ENCODE assay signal across 12 mouse cellular contexts in the genomic region with DNA sequence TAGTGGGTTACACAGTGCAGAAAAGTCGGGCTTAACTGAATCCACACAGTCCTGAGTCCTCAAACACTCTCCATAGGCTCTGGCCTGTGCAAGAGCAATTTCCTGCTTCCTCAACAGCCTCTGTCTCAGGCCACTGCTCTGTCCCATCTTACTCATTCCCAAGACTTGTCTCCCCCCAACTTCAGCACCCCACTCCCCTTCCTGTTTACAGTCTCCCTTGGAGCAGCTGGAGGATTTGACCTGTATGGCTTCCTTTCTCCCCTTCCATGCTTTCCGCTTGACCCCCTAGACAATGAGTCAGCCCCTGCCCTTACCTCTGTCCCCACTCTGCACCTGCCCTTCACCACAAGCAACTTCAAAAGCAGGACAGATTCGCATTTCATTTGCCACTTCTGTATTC.
A peak's percentile ranks its signal among the peaks of the same experiment; 100 is the strongest.
DNase-seq lines count a peak whose midpoint lies in the region; ATAC-seq lines count a peak whose summit lies in the region.
"Had no signal": no experiment of that assay in that cellular context is flagged by ENCODE, and none has a peak within 500 bp of the region (broad histone marks: within the 10 kb centered on the region; RNA-seq: fewer than 3 reads in every experiment).

No protein-coding gene starts in this region.

- 52% methylated on average over 3 of the region's 3 CpGs for WGBS in kidney, embryonic 16.5 days
- WGBS in embryonic facial prominence, embryonic 14.5 days: 85% methylated on average over 3 of the region's 3 CpGs

- intact Hi-C loops in heart, postnatal 14 days (cut with DNase I): no loop called here

- H3K27ac ChIP-seq in kidney, embryonic 16.5 days (ENCODE audit: low read length): peak overlapping the region; percentile 56; the same call in 1 of the 2 replicates
- no peak overlapping the region for H3K27ac ChIP-seq in embryonic facial prominence, embryonic 14.5 days (replicated peaks; ENCODE audit: low read depth, low read length)
- H3K27ac ChIP-seq: hindbrain, embryonic 14.5 days had no signal

- H3K36me3 ChIP-seq in kidney, embryonic 16.5 days (ENCODE audit: insufficient read depth, low read length): no peaks in the 10 kb centered on the region; the same call in 1 of the 2 replicates
- peaks cover 12% of the 10 kb centered on the region; the same call in 1 of the 2 replicates for H3K36me3 ChIP-seq in embryonic facial prominence, embryonic 14.5 days (ENCODE audit: control insufficient read depth, insufficient read depth, low read length)
- H3K36me3 ChIP-seq: G1E had no signal

- ATAC-seq in kidney, embryonic 16.5 days (ENCODE audit: low FRiP score, low TSS enrichment): peak; percentile 73
- 0 out of 2 replicates have a peak, but pooled peaks have one; percentile 36 for ATAC-seq in embryonic facial prominence, embryonic 14.5 days (ENCODE audit: low read depth)
- ATAC-seq: activated CD4-positive, CD25-positive, alpha-beta regulatory T cell, adult 4 months had no signal

- no peak overlapping the region for H3K4me3 ChIP-seq in kidney, embryonic 16.5 days (ENCODE audit: low read length)
- no peak overlapping the region for H3K4me3 ChIP-seq in embryonic facial prominence, embryonic 14.5 days (ENCODE audit: low read depth, low read length)

- peak; percentile 91 for DNase-seq in heart, adult 11 months
- no peak for DNase-seq in heart, postnatal 14 days
- no peak for DNase-seq in kidney, postnatal 25 days
- no peak for DNase-seq in embryonic facial prominence, embryonic 14.5 days (ENCODE audit: low spot score)
- DNase-seq in lung, postnatal 14 days: peak; percentile 33
- DNase-seq in frontal cortex, postnatal 36 days (ENCODE audit: low spot score in 2 of 2): no peak
- DNase-seq in gastrocnemius, adult 8-10 months (ENCODE audit: low spot score in 2 of 2): no peak

- H3K4me2 ChIP-seq in kidney, embryonic 16.5 days (replicated peaks; ENCODE audit: low read depth, low read length): no peak overlapping the region
- no peak overlapping the region for H3K4me2 ChIP-seq in embryonic facial prominence, embryonic 14.5 days (ENCODE audit: low read depth, low read length)
- H3K4me2 ChIP-seq: hindbrain, embryonic 14.5 days; midbrain, embryonic 11.5 days had no signal

- H3K27me3 ChIP-seq in kidney, embryonic 16.5 days (ENCODE audit: insufficient read depth, low read length): no peaks in the 10 kb centered on the region
- H3K27me3 ChIP-seq in embryonic facial prominence, embryonic 14.5 days (replicated peaks; ENCODE audit: control insufficient read depth, insufficient read depth, low read length): no peaks in the 10 kb centered on the region

- no peak overlapping the region for H3K9ac ChIP-seq in kidney, embryonic 16.5 days (replicated peaks; ENCODE audit: low read length)
- no peak overlapping the region for H3K9ac ChIP-seq in embryonic facial prominence, embryonic 14.5 days (ENCODE audit: low read depth, low read length)
- H3K9ac ChIP-seq: hindbrain, embryonic 14.5 days had no signal

- peaks cover 4% of the 10 kb centered on the region; the same call in 1 of the 2 replicates for H3K4me1 ChIP-seq in kidney, embryonic 16.5 days (ENCODE audit: insufficient read depth, low read length)
- H3K4me1 ChIP-seq in embryonic facial prominence, embryonic 14.5 days (ENCODE audit: control insufficient read depth, insufficient read depth, low read length): 0 out of 2 replicates have a peak, but pooled peaks cover 3% of the 10 kb centered on the region

- no peaks in the 10 kb centered on the region for H3K9me3 ChIP-seq in kidney, embryonic 16.5 days (ENCODE audit: low read length)
- H3K9me3 ChIP-seq in embryonic facial prominence, embryonic 14.5 days (ENCODE audit: control insufficient read depth, low read length): no peaks in the 10 kb centered on the region

Comparison
In these comparisons a context has a peak if more than half of its experiments do, and no peak if none do; other contexts are left out.
1. DNase-seq: peak in heart, adult 11 months (single experiment) and lung, postnatal 14 days (single experiment); none in heart, postnatal 14 days (0 of 2), kidney, postnatal 25 days (0 of 2), embryonic facial prominence, embryonic 14.5 days (single experiment), frontal cortex, postnatal 36 days (0 of 2) and gastrocnemius, adult 8-10 months (0 of 2).